Mouse (Mus musculus): ENCODE data around the gene Tcf15.
A peak's percentile ranks its signal among the peaks of the same experiment; 100 is the strongest.

Gene Tcf15

DNA sequence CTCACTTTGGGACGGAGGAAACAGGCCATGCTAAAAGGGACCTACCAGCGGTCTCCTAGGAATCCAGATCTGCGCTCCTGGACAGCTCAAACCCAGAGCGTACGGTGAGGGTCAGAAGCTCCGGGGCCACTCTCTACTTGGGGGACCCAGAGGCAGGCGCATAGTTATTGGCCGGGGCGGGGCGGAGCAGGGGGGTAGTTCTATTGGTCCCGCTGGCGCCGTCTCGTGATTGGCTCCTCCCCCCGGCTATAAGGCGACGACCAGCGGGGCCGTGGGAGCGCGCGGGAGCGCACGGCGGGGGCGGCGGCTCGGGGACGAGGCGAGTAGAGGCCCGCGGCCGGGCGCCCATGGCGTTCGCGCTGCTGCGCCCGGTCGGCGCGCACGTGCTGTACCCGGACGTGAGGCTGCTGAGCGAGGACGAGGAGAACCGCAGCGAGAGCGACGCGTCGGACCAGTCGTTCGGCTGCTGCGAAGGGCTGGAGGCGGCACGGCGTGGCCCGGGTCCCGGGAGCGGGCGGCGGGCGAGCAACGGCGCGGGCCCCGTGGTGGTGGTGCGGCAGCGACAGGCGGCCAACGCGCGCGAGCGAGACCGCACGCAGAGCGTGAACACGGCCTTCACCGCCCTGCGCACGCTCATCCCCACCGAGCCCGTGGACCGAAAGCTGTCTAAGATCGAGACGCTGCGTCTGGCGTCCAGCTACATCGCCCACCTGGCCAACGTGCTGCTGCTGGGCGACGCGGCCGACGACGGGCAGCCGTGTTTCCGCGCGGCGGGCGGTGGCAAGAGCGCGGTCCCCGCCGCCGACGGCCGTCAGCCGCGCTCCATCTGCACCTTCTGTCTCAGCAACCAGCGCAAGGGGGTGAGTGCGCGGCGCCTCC lies at the start of gene Tcf15:
TSS of gene Tcf15 (plus strand) at position 283 of the 879 bp plus-strand sequence.
- DNase-seq (ENCODE audit: low spot score in 2 of 2), result peak in 1 of 2 experiments; percentile 38

DNA sequence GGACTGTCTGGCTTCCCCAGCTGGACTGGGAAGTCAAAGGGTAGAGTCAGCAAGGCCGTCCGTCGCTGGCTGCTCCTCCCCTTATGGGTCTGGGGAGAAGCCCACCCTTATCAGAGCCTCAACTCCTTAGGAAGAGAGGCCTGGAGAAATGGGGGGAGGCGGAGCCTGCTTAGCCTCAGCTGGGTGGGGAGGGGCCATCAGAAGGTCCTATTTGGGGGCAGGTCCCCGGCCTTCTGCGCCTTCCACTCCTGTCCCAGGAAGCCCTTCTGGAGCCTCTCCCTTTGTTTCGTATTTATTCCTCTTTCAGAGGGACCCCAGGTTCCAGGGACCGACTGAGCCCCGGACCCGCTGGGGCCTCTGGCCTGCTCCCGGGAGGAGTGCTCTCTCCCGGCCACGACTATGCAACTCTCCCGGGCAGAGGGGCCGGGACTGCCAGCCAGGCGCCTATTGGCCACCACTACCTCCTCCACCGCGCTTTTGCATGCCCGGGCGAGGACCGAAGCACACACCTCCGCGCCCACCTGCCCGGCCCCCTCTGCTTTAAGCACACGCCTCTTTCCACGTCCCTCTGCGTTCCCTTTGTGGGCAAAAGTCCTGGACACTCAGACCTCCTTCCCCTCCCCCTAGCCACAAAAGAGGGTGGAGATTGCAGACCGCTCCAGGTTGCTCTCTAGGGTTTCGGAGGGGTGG lies 48.4 kb upstream of the Tcf15 start:
- no peak for DNase-seq (ENCODE audit: low spot score in 2 of 2)

DNA sequence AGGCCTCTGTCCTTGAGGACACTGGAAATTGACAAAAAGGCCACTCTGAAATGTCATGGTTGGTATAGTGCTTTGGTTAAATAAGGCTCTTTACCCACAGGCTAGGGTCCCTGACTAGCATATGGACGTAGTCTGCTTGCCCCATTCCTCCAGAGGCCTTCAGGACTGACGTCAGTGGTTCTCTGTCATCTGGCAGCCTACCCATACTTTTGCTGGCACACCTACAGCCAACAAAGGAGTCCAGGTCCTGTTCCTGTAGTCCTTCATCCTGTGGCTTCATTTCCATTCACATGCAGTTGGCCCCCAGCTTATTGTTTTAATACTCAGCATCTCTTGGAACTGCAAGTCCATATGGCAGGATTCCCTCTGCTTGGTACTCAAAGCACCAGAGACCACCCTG lies 46.4 kb upstream of the Tcf15 start:
- no peak for DNase-seq (ENCODE audit: low spot score in 2 of 2)

DNA sequence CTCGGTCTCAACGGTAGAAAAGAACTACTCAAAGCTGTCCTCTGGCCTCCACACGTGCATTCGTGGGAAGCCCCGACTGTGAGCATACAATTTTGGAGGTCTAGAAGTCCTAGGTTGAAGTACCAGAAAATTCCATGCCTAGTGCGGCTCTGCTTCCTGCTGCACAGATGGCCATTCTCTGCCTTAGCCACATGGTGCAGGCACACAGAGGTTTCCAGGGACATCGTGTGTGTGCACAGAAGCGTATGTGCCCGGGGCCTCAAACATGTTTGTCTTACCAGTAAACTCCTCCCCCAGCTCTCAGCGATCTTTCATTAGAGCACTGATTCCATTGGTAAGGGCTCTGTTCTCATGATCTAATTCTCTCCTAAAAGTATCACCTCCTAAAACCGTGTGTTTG lies 45.4 kb upstream of the Tcf15 start:
- DNase-seq (ENCODE audit: low spot score in 2 of 2), result no peak

DNA sequence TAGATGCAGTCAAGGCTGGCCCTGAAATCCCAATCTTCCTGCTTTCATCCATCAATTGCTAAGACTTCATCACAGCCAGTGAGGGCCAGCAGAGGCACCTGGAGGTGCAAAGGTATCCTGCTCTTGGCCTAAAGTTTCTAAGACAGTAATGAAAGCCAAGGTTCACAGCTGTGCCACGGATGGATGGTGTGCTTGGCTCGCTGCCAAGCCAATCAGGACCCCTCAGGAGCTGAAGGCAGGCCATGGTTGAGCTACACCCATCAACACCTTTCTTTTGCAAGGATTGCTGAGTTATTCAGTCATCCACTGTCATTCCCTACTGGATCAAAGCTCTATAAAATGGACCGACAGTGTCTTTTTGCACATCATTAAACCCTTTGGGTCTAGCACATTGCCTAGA lies 43.8 kb upstream of the Tcf15 start:
- DNase-seq (ENCODE audit: low spot score in 2 of 2), result no peak

DNA sequence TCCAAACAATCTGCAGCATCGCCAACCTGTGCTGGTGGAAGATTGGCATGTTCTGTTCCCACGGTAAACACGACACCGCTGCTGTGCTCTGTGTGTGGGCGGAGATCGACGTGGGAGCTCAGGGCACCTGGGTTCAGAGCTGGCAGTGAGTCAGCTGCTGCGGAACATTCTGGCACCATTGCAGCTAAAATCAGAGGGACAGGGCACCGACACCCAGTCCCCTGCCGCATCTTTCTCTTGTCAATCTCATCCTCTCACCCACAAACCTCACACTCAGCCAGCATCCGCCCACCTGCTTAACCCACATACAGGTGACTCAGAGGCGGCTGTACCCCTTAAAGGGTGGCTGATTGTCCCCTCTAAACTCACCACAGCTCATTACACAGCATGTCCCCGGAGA lies 41.6 kb upstream of the Tcf15 start:
- DNase-seq (ENCODE audit: low spot score in 2 of 2), result no peak

DNA sequence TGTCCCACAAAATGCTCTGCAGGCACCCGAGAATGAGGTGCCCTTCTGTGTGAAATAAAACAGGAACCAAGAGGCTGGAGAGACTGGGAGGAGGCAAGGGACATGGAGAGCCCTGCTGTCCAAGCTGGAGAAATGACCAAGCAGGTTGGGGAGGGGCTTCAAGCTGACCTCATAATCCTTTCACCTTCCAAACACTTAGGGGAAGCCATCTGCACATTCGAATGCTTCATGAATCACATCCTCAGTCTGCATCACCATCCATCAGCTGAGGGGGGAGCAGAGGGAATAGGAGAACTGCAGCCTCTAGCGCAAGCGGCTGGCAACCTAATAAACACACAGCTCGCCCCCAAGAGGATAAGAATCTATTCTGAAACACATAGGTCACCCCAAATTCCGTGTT lies 41.0 kb upstream of the Tcf15 start:
- DNase-seq (ENCODE audit: low spot score in 2 of 2), result no peak

DNA sequence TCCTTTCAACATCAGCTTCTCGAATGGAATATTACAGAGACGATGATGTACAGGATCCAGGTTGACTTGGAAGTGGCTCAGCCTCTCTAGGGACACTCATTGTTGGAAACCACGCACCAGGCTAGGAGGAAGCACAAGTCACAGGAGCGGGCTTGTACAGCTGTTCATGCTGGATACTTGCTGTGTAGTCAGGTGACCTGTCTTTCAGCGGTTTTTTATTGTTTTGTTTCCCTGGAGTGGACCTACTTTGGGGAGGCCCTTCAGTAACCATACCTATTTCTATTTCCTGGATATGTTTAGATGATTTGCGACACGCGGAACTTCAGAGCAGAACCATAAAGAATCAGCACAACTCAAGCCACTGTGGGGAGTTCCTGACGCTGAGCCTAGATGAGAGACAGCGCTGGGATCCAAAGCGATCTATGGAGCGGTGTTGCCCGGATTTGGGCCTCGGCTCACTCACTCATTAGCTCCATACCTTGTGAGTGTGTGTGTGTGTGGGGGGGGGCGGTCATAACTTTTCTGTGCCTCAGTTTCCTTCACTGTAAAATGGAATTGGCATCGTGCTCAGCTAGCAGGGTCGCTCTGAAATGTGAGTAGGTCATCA lies 38.5 kb upstream of the Tcf15 start:
- no peak for DNase-seq (ENCODE audit: low spot score in 2 of 2)

DNA sequence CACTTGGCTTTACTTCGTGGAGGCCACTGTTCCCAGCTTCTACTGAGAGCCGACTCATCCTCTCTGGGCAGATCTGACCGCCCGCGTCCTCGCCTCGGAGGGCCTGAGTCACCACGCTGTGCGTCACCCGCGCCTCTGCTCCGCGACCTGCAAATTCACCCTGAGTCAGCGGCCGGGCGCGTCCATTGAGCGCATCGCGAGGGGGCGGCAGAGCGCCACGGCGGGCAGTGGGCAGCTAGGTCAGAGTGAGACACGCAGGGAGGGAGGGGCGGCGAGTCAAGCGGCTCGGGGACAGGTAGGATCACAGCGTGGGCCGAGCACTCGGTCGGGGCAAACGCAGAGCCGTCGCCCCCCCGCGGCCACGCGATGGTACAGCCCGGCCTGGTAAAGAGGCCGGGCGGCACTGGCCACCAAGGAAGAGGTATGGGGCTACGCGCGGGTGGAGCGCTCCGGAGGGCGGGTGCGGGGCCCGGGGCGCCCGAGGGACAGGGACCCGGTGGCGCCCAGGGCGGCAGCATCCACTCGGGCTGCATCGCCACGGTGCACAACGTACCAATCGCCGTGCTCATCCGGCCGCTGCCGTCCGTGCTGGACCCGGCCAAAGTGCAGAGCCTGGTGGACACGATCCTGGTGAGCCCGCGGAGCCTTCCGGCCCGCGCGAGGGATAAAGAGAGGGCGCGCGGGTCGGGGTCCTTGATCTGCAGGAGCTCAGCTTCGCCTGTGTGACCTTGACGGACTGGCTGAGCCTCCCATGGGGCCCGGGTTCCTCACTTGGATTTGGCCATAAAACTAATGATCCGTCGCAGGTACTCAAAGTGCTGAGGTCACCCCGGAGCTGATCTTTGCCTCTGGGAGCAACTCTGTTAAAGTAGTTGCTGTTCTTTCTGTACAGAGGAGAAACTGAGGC lies 37.8 kb upstream of the Tcf15 start, which contains the start of gene Srxn1:
TSS of gene Srxn1 (plus strand) at position 199 of the 907 bp plus-strand sequence.
- DNase-seq (ENCODE audit: low spot score in 2 of 2), result peak; percentile 62 to 80

DNA sequence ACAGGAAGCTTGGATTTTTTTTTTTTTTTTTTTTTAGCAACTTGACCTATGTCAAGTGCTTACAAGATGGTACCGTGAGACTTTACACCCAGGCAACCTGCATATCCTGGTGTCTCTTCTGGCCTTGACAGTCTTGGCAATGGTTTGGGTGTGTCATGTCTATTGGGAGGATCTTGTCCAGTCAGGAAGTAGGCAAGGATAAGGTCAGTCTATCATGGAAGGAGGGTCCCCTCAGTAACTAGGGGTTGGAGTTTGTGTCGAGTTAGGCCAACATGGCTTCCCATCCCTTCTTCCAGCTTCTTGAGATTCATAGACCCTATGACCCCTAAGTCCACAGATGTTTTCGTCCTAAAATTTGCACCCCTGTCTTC lies 37.2 kb upstream of the Tcf15 start:
- no peak for DNase-seq (ENCODE audit: low spot score in 2 of 2)

DNA sequence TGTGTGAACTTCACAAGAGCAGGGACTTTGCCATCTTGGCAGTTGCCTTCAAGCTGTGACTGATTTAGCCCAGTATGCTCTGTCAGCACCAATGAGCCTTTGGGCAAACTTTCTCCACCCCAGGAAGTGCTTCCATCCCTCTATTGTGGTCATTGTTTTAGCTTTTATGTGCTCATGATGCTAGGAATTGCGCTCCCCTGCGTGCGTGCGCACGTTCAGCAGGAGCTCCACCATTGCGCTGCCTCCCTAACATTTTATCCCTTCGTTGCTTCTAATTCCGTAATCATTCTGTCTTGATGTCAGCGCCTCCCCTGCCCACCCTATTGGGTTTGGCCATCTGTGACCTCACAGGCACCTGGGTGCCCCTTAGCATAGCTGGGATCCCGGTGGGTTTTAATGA lies 36.8 kb upstream of the Tcf15 start:
- no peak for DNase-seq (ENCODE audit: low spot score in 2 of 2)

DNA sequence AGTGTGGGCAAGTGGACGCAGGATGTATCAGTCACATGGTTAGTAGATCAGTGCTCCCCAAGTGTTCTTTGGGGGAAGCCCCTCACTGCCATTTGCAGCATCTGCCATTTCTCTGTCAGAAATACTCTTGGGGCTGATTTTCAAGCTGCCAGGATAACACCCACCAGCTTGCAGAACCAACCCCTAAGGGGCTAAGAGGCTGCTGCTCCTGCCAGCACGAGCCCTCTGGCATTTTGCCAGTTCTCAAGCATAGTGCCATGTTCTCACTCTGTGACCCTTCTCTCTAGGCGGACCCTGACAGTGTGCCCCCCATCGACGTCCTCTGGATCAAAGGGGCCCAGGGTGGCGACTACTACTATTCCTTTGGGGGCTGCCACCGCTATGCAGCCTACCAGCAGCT lies 34.7 kb upstream of the Tcf15 start:
- no peak for DNase-seq (ENCODE audit: low spot score in 2 of 2)

DNA sequence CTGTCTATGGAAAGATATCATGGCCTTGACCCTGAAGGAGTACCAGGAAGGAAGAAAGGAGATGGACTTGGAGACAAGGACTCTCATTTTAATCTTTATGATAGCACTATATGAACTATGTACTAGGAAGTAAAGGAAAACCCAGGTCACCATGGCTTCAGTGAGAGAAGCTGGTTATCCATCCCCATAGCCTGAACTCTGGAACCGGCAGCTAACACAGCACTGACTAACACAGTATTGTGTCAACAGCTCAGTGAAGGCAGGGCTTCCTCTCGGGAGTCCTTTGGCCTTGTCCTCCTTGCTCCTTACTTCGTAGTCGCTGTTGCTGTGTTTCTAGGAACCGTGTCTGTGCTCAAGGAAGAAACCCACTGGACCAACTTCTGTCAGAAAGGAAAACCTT lies 34.0 kb upstream of the Tcf15 start:
- no peak for DNase-seq (ENCODE audit: low spot score in 2 of 2)

DNA sequence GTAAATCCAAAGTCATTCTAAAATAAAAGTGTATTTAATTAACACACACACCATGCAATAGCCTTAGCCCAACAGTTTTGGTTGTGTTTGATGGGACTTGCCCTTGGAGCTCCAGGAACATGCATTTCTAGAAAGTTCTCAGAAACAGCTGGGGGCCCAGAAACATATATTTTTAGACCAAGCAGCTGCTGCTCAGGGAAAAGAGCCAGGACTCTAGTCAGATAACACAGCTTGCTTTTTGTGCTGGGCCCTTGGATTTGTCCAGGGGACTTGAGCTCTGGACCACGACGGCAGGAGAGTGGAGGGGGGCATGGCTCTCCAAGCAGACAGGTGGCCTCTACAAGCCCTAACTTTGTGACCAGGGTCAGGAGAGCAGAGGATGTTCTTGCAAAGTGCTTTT lies 32.0 kb upstream of the Tcf15 start:
- DNase-seq (ENCODE audit: low spot score in 2 of 2), result no peak

DNA sequence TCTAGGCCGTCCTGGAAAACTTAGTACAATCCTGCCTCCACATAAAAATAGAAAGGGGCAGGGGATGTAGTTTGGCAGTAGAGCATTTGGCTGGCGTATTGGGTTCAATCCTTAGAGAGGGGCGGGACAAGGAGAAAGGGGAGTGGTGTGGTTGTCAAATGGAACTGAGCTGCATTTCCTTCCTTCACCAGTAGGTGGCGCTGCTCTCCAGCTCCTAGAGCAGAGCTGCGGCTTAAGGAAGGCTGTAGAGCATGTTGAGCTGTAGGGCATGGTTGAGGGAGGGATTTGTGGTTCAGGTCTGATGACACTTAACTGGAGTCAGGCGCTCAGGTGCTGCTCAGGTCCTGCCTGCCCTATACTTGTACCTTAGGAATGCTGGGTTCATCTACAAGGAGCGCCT lies 31.4 kb upstream of the Tcf15 start:
- peak; percentile 96 to 97 for DNase-seq (ENCODE audit: low spot score in 2 of 2)

DNA sequence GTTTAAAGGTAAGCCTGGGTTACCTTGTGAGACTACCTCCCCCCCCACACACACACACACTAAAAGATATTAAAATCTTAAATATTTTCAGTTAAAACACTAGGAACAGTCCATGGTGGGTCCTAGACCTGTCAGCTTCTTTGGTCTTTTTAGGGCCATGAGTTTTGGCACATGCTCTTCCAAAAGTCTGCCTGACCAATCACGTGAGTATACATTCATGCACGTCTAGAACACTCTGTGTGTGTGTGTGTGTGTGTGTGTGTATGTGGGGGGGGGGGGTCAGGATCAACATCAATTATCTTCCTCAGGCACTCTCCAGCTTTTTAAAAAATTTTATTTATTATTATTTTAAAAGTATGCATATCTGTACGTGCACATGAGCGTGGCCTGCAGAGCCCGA lies 30.9 kb upstream of the Tcf15 start:
- no peak for DNase-seq (ENCODE audit: low spot score in 2 of 2)

DNA sequence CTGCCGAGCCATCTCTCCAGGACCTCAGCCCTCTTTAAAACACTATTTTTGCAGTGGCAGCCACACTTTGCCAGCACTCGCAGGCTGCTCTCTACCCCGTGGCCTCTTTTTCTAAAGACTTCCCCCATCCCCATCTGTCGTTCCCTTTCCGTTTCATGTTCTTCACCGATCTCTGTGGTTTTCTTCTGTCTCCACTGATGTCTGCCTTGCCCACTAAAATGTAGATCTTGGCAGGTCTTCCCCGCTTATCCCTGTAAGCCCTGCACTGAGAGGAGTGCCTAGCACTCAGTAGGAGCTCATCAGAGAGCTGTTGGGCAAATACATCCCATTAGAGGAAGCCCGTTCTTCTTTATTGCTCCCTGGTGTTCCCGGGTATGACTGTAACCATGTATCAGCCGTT lies 30.4 kb upstream of the Tcf15 start:
- DNase-seq (ENCODE audit: low spot score in 2 of 2), result no peak

DNA sequence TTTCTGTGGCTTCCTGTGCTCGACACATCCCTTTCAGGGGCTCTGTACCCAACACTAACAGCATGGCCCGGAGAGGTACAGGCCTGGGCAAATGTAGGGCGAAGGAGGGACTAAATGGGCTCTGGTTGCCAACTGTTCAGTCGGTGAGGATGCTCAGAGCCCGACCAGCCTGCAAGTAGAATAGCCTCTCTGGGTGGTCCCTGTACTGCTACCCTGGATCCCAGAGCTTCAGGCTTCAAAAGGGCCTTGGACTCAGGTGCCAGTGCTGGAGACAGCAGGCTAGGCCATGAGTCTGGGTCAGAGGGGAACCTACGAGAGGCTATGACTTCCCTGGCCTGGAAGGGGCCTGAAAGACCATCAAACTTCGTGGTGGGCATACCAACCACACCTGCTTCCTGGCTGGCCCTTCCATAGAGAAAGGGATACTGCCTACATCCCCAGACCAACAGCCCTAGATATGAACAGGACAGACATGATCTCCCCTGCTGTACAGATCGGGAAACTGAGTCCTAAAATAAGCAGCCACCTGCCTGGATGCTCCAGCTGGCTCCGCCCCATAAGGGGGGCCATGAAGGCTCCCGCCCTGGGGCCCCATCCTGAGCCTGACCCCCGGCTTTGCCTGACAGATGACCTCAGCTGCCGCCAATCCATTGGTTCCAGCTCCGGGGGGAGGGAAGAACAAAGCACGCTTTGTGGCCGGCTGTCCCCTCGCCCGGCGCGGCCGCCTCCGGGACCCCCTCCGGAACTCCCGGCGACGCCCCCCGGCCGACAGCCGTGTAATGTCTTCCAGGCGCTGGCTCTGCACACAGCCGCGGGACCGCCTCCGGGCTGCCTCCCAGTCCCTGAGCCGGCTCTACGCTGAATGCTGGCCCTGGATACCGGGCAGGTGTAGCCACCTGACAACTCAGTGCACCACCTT lies 29.0 kb upstream of the Tcf15 start:
- DNase-seq (ENCODE audit: low spot score in 2 of 2), result no peak

DNA sequence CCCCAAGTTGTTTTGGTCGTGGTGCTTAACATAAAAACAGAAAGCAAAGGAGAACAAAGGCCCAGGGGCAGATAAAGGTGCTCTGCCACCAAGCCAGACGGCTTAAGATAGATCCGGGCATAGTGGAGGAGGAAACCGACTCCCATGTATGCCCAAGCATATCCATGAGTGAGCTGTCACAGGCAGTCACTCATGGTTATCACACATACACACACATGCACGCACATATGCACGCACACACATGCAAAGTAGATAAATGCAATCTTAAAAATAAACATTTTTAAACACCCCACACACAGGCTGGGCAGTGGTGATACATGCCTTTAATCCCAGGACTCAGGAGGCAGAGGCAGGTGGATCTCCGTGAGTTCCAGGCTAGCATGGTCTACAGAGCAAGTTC lies 25.7 kb upstream of the Tcf15 start:
- no peak for DNase-seq (ENCODE audit: low spot score in 2 of 2)

DNA sequence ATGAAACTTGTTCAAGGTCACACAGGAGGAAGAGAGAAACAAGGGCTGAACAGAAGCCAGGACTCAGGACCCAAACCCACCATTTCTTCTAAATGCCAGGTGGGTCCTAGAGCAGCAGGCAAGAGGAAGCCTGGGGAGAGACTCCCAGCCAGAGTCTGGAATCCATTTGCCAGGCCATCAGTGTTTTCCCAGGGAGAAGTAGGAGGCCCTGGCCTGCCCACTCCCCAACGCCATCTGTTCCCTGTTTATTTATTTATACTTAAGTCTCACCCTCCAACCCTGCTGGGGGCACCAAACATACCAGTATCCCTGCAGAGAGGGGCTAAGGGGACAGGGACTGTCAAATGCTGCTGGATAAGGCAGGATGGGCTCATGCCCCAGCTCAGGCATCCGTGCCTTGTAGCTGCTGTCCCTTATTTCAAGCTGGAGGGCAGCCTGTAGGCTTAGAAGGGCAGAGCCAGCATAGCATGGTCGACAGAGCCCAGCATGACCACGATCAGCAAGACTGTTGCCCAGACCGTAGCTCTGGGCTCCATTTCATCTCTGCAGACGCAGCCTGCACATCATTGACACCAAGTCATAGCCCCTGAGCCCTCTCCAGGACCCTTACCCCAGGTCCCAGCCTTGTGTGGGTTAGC lies 24.0 kb upstream of the Tcf15 start:
- DNase-seq (ENCODE audit: low spot score in 2 of 2), result no peak
